Mouse (Mus musculus) retina, adult 2 months (tissue): ENCODE data around the gene Fam118a.
"Not testable (repeated sequence)": the region's sequence is repeated elsewhere in the genome, so short reads cannot be mapped to it uniquely, and the experiment has no call there.

Experiments used
- DNase-seq: peaks from one replicate; pipeline ENCODE4 v3.0.0-alpha.2; 2012; ENCODE audit warnings: low read depth, low spot score

Gene Fam118a

GRCm38 (mm10) chr15:85028648-85029047 lies at the start of gene Fam118a:
TSS of gene Fam118a (plus strand) at chr15:85028948.
- not testable (repeated sequence) for DNase-seq

- no peak for DNase-seq
These were observed 47.0 kb upstream of the Fam118a start for GRCm38 (mm10) chr15:84981609-84982313.

- DNase-seq = no peak
These were observed 45.9 kb upstream of the Fam118a start for GRCm38 (mm10) chr15:84982888-84983287.

- no peak for DNase-seq
These were observed 45.0 kb upstream of the Fam118a start for GRCm38 (mm10) chr15:84983721-84984120.

- DNase-seq = no peak
These were observed 43.1 kb upstream of the Fam118a start for GRCm38 (mm10) chr15:84985516-84986160.

GRCm38 (mm10) chr15:84986171-84987019 lies 42.4 kb upstream of the Fam118a start:
- DNase-seq = no peak

- DNase-seq = no peak
These were observed 41.5 kb upstream of the Fam118a start for GRCm38 (mm10) chr15:84987020-84987815.

GRCm38 (mm10) chr15:84987874-84988825 lies 40.6 kb upstream of the Fam118a start, which contains the start of gene 5031439G07Rik:
TSS of gene 5031439G07Rik (minus strand) at chr15:84988551.
- DNase-seq = peak; percentile 78

GRCm38 (mm10) chr15:84989098-84989497 lies 39.6 kb upstream of the Fam118a start:
- DNase-seq = no peak

- DNase-seq = no peak
These were observed 39.0 kb upstream of the Fam118a start for GRCm38 (mm10) chr15:84989771-84990170.

- no peak for DNase-seq
These were observed 34.2 kb upstream of the Fam118a start for GRCm38 (mm10) chr15:84994498-84994897.

GRCm38 (mm10) chr15:84995041-84995440 lies 33.7 kb upstream of the Fam118a start:
- no peak for DNase-seq

GRCm38 (mm10) chr15:84995967-84996366 lies 32.8 kb upstream of the Fam118a start:
- DNase-seq = no peak

- no peak for DNase-seq
These were observed 30.8 kb upstream of the Fam118a start for GRCm38 (mm10) chr15:84997768-84998454.

- DNase-seq = no peak
These were observed 28.8 kb upstream of the Fam118a start for GRCm38 (mm10) chr15:84999911-85000310.

- peak; percentile 23 for DNase-seq
These were observed 27.5 kb upstream of the Fam118a start for GRCm38 (mm10) chr15:85000984-85001982.

- DNase-seq = no peak
These were observed 19.1 kb upstream of the Fam118a start for GRCm38 (mm10) chr15:85009666-85010065.

GRCm38 (mm10) chr15:85011895-85012661 lies 16.7 kb upstream of the Fam118a start:
- DNase-seq = no peak
